Mouse (Mus musculus) gastrocnemius, adult 2 months (tissue): ENCODE results near the gene Rnf7. TPM values are rescaled to one million over a fixed set of nuclear protein-coding genes. Genes with fewer than 3 reads are reported as not detected.
"Not testable (repeated sequence)": the region's sequence is repeated elsewhere in the genome, so short reads cannot be mapped to it uniquely, and the experiment has no call there.

Experiments used
- DNase-seq: peaks from one replicate; pipeline ENCODE4 v3.0.0; 2022
- H3K27ac ChIP-seq: fragments of 200-600 bp; 2 replicates; pipeline ENCODE4 v1.8.1; 2022; ENCODE audit warnings: mild to moderate bottlenecking
- H3K4me3 ChIP-seq: fragments of 200-600 bp; 2 replicates; pipeline ENCODE4 v1.8.1; 2022; ENCODE audit warnings: mild to moderate bottlenecking, moderate library complexity
- CTCF ChIP-seq: fragments of 200-600 bp; IDR thresholded peaks from 2 replicates; pipeline ENCODE4 v1.8.1; 2022; ENCODE audit warnings: antibody characterized with exemption, mild to moderate bottlenecking, moderate library complexity
- intact Hi-C: fragments of 180-260 bp; cut with DNase I; formaldehyde crosslinking; loops from one replicate; pipeline ENCODE4 v1.15.1; 2025
- long read RNA-seq, 2 experiments: library from polyadenylated mRNA; stranded (forward); transcript quantifications; one replicate each; pipeline ENCODE4 v2.0.0; 2021
- total RNA-seq, 2 experiments: library from RNA; stranded (reverse); gene quantifications; 2 replicates each; pipeline ENCODE4 v1.2.3; 2021

Gene Rnf7
- total RNA-seq = 10 to 100 TPM; 67.3 to 80.3 TPM
- long read RNA-seq, experiment 1, transcript Rnf7-201 (3 exons, 1,232 nt) = major isoform, 52 of 53 reads
- long read RNA-seq, experiment 1, partial matches to known transcripts = 0 of 53 reads
- long read RNA-seq, experiment 1, other reads (novel, unspliced or antisense) = 1 of 53 reads
- long read RNA-seq, experiment 2, transcript Rnf7-201 (3 exons, 1,232 nt) = major isoform, 70 of 71 reads
- long read RNA-seq, experiment 2, partial matches to known transcripts = 1 of 71 reads
- long read RNA-seq, experiment 2, other reads (novel, unspliced or antisense) = 0 of 71 reads

DNA sequence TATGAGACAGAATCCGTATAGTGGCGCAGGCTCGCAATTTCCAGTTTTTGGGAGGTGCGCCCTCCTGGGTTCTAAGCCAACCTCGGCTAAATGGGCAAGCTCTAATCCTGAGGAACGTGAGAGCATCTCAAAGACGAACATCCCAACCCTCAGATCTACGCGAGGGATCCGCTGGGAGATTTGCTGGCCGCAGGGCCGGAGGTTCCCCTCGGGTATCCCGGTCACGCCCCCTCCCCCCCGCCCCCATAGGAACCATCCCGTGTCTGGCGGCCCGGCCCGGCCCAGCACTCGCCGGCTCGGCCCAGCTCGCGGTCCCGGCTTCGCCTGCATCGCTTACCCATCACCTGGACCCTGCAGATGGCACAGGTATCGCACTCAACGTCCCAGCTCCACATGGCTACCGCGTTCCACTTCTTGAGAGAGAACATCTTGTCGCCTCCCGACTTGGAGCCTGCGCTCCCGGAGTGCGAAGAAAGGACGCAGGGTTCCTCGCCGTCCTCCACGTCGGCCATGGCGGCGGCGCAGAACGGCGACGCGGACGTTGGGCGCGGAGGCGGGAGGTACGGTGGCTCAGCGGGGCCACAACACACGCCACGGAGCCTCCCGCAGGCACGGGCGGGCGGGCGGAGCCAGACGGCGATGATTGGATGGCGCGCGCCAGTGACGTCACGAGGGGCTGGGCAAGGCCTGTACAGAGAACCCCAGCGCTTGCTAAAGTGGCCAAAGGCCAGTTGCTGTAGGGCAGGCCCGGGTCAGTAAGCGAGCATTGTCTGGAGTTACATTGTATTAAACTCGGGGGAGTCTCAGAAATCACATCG is at the start of gene Rnf7:
Gene Rnf7, minus strand, starts transcription at position 605 of the 818 bp plus-strand sequence.
- TF ChIP-seq CTCF = no peak
- peak within 1 kb of the TSS; percentile 95 for H3K4me3 ChIP-seq
- DNase-seq = peak; percentile 100
- intact Hi-C loops = loop anchor here (5.0 kb wide), 1 partner anchor 116 kb away; the partner anchor contains the start of gene Atp1b3
- peak within 1 kb of the TSS; percentile 90 for H3K27ac ChIP-seq

DNA sequence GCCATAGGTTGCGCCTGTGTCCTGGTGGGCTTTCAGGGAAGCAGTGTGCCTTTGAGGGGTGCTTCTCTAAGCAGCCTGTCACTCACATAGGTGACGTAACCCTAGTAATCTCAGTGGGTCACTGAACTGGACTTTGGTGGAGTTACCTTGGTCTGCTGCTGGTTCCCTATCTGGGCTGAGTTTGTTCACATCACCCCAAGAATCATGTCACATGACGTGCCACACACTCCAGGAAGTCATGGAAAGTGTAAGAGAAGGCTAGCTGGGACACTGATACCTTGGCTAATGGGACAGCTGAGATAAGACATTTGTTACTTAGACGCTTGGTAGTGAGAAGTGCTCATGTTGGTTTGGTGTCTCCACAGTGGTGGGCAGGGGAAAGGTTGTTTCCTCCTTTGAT is 47.5 kb upstream of the Rnf7 start:
- TF ChIP-seq CTCF = no peak
- intact Hi-C loops = no loop called here
- DNase-seq = no peak

DNA sequence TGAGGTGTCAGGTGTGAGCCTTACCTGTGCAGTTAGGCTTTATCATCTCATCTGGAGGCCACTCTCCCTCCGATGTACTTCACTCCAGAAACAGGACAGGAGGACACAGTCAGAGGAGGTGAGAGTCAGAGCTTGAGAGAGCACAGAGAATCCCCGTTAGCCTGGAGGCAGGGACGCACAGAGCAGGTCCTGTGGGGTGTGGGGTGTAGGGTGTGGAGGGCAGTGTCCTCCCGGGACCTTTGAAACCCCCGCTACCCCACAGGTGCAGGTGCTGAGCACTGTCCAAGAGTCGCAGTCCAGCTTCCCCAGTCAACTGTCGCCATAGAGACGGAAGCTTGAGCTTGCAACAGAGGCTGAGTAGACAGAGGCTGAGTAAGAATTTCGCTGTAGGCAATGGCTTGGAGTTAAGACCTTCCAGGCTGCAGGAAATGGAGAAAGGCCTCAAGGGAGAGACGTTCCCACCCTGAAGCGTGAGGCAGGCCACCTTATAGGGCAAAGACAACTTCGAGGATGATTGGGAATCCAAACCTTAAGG is 46.6 kb upstream of the Rnf7 start, which contains the start of gene Gm28729:
Gene Gm28729, minus strand, starts transcription at position 293 of the 535 bp plus-strand sequence.
- intact Hi-C loops = no loop called here
- Histone ChIP-seq H3K4me3 (peak within 1 kb of the TSS; percentile 35; the same call in 1 of the 2 replicates), H3K27ac (no peak within 1 kb of the TSS)
- TF ChIP-seq CTCF = no peak
- DNase-seq = peak; percentile 39

More for the DNA sequence above, 47.5 kb upstream of the Rnf7 start:
- Histone ChIP-seq H3K4me3 (no peak overlapping the region), H3K27ac (no peak overlapping the region)

DNA sequence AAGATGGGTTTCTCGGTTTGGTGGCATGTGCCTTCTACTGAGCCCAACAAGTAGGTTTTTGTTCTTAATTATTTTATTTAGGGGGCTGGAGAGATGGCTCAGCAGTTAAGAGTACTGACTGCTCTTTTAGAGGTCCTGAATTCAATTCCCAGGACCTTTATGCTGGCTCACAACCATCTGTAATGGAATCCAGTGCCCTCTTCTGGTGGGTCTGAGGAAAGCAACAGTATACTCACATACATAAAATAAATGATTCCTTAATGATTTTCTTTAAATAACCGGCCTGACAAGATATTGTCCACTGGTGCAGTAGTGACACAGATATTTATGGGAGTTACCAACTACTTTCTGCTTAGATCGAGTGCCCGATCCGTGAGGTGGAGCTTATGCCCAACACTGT is 44.7 kb upstream of the Rnf7 start:
- Histone ChIP-seq H3K4me3 (no peak overlapping the region), H3K27ac (no peak overlapping the region)
- no peak for DNase-seq
- TF ChIP-seq CTCF = no peak; the same call in 1 of the 2 replicates
- intact Hi-C loops = no loop called here

DNA sequence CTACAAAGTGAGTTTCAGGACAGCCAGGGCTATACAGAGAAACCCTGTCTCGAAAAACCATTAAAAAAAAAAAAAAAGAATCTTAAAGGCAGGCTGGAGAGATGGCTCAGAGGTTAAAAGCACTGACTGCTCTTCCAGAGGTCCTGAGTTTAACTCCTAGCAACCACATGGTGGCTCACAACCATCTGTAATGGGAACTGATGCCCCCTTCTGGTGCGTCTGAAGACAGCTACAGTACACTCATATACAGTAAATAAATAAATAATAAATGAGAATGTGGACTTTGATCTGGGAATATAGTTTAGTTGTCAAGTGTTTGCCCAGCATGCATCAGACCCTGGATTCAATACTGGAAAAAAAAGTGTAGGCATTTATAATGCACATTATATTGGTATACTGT is 43.1 kb upstream of the Rnf7 start:
- H3K4me3 ChIP-seq, DNase-seq, H3K27ac ChIP-seq, intact Hi-C loops: not testable (repeated sequence)
- peak; percentile 7; the same call in 1 of the 2 replicates for TF ChIP-seq CTCF

DNA sequence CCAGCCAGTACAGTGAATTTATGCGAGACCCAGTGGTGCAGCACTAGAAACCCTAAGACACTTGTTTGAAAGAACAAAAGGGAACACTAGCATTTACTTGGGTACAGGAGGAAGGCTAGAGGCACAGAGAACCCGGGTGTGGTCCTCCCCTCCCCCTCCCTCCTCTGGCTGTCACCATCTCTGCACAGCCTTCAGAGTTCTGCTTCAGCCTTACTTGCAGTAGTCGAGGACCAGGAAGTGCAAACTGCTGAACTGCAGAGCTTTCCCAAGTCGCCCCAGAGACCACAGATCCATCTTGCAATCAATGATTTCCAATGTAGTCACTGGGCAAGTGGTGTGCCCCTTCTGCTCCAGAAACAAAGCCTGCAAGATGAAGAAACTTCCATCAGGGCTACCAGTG is 39.0 kb upstream of the Rnf7 start:
- intact Hi-C loops = no loop called here
- DNase-seq = no peak
- TF ChIP-seq CTCF = no peak
- Histone ChIP-seq H3K4me3 (no peak overlapping the region), H3K27ac (no peak overlapping the region)

DNA sequence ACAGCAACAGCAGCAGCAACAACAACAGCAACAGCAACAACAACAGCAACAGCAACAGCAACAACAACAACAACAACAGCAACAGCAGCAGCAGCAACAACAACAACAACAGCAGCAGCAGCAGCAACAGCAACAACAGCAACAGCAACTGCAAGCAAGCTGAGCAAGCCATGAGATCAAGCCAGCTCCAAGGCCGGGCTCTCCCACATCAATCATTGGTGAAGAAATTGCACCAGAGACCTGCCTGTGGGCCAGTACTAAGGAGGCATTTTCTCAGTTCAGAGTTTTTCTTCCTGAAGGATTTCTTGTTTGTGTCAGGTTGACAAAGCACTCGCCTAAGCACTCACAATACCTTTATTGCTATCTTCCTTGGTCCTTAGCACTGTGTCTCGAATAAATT is 38.3 kb upstream of the Rnf7 start:
- intact Hi-C loops = no loop called here
- H3K27ac ChIP-seq = no peak overlapping the region
- H3K4me3 ChIP-seq = no peak overlapping the region
- no peak for TF ChIP-seq CTCF
- no peak for DNase-seq

DNA sequence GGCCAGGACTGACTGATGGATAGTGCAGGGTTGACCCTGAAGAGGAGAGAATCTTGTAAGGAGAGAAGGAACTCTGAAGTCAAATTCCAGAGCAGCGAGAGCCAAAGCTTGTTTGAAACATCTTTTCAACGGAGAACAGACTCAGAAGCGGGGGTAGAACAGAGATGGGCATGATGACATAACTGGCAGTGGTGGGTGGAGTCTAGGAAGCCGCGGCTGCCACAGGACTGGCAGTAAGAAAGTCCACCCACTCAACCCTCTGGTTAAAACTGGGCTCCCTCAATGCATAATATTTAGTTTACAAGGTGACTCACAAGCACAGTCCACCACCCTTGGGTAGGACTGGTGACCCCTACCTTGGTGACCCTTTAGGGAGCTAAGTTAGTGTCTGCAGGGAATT is 37.3 kb upstream of the Rnf7 start:
- H3K27ac ChIP-seq = no peak overlapping the region
- no peak overlapping the region for H3K4me3 ChIP-seq
- TF ChIP-seq CTCF = no peak
- intact Hi-C loops = no loop called here
- DNase-seq = no peak

DNA sequence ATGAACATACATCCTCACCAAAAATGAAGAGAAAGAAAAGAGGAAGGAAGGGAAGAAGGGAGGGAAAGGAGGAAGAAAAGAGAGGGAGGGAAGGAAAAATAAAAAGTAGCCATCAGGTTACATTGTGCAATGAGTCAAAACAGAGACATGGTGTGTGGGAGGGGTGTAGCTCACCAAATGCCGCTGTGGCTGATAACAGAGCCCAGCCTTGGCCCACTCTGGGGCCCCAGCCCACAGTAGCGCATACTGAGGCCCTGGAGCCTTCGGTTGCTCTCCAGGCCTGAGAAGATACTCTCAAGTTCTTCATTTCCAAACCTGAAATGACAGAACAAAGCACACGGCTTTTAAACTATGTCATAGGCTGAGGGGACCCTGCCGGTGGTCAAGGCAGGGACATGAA is 35.8 kb upstream of the Rnf7 start:
- intact Hi-C loops = no loop called here
- TF ChIP-seq CTCF = no peak
- no peak overlapping the region for H3K4me3 ChIP-seq
- H3K27ac ChIP-seq = no peak overlapping the region
- no peak for DNase-seq

DNA sequence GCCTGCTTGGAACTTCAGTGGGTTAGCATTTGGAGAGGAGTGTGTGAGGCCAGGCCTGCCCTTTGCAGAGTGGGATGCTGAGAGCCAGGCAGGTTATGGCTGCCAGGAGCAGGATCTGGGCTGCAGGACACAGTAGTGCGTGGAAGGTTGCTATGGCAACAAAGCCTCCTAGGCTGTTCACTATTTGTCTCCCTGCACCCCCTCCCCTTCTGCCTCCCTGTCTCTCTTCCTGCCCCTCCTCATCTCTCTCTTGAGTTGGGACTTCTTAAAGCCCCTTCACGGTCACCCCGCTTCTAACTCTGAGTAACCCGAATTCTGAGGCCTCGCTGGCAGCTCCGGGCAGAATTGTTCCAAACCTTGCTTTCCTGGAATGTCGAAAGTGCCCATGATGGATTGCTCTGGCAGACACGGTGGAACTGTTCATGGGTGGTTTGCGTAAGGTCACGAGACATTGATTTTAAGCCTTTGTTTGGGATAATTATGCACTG is 27.6 kb upstream of the Rnf7 start:
- intact Hi-C loops = no loop called here
- peak; percentile 42 for DNase-seq
- Histone ChIP-seq H3K27ac (peak overlapping the region; percentile 53), H3K4me3 (peak overlapping the region; percentile 23)
- TF ChIP-seq CTCF = no peak

DNA sequence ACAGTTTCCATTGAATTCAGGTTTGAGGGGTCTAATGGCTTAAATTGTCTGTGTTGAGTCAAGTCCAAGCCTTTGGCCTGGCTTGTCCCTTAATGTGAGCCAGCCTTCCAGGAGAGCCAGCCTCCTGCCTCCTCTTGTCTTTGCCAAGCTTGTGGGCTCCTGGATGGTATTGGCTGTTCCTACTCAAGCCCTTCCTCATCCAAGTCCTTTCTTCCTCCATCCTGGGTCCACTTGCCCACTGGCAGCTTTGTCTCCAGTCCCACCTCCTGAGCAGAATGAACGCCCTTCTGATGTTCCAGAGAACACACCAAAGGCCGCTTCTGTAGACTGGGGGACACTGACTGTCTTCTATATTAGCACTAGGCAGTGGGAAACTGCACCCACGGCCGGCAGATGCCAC is 26.7 kb upstream of the Rnf7 start:
- Histone ChIP-seq H3K4me3 (no peak overlapping the region), H3K27ac (no peak overlapping the region)
- no peak for TF ChIP-seq CTCF
- intact Hi-C loops = no loop called here
- DNase-seq = no peak

DNA sequence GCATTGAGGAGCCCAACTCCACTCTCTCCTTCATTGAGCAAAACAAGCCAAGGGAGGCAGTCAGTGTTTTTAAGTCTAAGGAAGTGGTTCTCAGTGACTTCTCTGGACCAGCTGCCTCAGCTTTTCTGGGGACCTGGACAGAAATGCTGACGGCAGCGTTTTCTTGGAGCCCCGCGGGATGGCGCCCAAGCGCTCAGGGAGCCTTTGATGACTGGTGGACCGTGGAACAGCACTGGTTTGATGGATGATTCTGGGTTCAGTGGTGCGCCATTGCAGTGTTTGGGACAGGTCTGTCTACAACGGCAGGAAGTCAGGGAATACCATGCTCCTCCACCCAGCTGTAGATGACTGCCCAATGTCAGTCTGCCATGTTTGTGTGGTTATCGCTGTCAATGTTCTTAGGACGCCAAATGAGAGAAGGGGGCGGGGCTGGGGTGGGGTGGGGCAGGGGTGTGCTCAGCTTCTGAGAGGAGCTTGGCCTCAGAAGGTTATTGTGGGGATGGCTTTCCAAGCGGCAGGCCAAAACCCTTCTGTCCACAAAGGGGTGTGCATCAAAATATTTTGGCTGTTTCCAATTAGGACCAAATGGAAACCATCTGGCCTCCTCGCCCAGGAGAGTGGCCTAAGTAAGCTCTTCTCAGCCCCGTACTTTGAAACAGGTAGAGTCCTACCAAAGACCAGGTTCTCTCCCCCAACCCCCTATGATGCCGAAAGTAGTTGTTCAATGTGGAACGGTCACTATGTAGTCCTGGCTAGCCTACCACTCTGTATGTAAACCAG is 25.8 kb upstream of the Rnf7 start:
- no peak overlapping the region for H3K27ac ChIP-seq
- TF ChIP-seq CTCF = no peak
- intact Hi-C loops = no loop called here
- DNase-seq = no peak
- no peak overlapping the region for H3K4me3 ChIP-seq
